Mouse (Mus musculus) MN1 (cell line): ENCODE measurements around the gene Cadm3.
A peak's percentile ranks its signal among the peaks of the same experiment; 100 is the strongest.

Source experiments
- DNase-seq: peaks from one replicate; pipeline ENCODE4 v3.0.0-alpha.2; 2016; ENCODE audit warnings: low spot score

Gene Cadm3

DNA sequence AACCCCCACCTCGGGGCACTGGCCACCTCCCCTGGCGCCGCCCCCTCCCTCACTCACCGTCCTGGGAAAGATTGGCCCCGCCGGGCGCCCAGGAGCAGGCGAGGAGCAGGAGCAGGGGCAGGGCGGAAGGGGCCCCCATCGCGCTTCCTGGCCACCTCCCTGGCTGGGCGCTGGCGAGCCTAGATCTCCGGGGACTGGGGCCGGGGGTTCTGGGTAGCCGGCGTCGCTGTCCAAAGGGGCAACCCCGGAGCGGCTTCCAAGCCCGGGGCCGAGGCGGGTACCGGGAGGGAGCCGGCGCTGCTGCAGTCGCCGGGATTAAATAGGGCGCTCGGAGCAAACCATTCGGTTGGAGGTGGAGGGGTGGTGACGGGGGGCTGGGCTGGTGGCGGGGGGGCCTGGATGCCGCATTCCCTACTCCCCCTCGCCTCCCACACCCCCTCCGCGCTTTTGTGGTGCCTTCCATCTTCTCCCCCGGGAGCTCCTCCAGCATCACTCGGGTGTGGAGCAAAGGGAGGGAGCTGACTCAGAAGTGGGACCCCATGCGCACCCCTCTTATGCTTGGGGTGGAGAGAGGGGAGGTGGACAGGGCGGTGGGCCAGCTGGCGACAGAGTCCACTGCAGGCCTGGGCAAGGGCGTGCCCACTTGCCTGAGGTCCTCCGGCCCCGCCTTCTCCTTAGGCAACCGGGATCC is at the start of gene Cadm3:
Cadm3 (minus strand) TSS at position 340 of the 691 bp plus-strand sequence.
- DNase-seq, result peak; percentile 26

DNA sequence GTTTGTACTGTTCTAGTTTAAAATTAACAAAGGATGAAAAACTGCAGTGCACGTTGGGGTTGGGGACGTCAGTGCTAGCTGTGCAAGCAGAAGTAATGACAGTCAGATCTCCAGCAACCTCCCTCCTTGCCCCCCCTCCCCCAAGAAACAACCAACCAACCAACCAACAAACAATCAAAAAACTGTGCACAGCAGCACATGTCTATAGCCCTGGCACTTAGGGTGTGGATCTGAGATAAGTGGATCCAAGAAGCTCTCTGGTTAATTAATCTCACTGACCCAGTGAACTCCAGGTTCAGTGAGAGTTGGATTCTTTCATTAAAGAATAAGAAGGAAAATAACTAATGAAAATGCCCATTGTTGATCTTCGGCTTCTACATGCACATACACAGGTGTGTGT is 47.1 kb upstream of the Cadm3 start:
- no peak for DNase-seq

DNA sequence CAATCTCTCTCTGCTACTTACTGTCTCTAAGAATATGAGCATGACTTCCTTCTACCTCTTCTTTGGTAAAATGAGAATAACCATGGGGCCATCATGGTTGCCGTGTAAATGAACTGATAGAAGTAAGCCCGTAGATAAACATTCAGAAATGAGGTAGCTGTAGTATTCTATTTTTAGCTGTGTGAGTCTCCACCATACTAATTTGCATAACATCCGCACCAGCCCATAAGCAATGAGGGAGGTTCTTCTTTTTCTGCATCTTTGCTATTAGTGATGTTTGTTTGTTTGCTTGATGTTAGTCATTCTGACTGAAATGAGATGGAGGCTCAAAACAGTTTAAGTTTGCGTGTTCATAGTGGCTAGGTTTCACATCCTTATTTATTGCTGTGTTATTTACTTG is 44.4 kb upstream of the Cadm3 start:
- DNase-seq, result no peak

DNA sequence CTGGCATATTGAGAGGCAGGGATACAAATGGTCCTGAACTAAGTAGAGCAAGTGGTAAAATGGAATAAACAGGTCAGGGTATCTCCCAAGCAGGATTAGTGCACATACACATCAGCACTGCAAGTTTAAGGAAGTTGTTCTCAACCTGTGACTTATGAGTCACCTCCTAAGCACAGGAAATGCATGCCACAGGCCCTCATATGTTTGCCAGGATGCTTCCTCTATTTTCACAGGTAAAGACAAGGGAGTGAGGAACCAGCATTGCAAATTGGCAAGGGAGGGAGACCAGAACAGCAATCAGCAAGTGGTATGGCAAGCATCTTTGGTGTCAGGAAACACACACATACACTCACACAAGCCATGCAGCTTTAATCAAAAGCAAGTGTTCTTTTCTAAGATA is 41.6 kb upstream of the Cadm3 start:
- no peak for DNase-seq

DNA sequence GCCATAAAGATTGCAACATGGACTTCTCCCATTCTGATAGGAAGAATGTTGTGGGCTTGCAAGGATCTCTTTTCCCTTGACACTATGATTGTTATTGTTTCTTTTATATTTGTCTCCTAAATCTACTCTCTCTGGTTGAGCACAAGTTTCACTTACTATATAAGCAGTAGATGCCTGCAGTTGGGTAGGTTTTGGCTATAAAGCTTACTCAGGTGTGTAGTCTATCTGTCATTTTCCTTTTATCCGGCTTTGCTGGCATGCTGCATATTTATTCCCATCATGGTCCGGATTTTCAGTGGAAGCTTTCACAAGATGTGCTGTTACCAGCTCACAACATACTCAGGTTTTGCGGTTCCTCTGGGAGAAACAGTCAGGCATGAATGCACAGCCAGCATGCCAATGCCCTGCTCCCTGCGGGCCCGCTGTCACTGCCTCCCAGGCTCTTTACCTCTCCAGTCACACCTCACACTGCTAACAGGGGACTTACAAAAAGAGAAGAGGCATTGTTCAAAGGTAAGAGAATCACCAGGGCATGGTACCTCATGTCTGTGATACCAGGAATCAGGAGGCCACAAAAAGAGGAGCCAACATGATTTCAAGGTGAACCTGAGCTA is 37.3 kb upstream of the Cadm3 start:
- no peak for DNase-seq

DNA sequence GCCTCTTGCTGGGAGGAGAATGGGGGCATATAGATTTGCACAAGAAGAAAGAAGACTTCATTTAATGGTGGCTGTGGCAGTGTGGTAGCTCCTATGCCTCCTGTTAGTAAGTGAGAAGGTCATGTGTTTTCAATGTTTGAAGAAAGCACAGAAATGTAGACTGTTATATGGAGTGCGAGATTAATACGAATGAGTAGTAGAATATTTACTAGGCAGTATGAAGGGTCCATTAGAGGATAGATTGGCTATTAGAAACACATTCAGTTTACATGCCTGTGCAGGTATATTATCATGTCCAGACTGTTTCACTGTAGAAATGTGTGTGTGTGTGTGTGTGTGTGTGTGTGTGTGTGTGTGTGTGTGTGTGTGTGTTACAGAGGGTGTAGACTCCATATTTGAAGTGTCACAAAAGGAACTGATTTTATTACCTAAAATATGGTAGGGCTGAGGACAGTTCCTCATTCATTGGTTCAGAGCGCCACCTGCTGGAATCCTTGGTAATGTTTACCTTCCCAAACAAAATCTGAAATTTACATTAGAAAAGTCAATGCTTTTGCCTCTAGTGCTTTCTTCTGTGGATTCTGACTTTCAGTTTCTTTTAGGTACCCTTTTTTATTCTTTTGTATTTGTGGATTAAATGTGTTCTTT is 31.0 kb upstream of the Cadm3 start:
- DNase-seq, result peak; percentile 76

DNA sequence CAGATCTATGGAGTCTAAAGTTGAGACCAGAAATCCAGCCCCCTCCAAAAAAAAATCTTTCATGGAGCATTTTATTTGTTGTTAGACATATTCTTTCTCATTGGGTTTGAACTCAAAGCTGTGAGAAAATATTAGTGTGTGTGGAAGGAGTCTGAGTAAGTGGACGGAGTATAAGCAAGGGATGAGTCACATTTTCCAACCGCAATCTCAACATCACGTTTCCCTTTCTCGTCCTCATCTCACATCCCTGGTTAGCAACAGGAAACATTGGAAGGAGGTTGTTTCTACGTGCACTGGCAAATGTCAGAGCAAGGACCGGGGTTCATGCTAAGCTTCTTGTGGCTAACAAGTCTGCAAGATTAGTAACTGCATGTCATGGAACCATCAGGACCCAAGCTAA is 24.3 kb upstream of the Cadm3 start:
- no peak for DNase-seq

DNA sequence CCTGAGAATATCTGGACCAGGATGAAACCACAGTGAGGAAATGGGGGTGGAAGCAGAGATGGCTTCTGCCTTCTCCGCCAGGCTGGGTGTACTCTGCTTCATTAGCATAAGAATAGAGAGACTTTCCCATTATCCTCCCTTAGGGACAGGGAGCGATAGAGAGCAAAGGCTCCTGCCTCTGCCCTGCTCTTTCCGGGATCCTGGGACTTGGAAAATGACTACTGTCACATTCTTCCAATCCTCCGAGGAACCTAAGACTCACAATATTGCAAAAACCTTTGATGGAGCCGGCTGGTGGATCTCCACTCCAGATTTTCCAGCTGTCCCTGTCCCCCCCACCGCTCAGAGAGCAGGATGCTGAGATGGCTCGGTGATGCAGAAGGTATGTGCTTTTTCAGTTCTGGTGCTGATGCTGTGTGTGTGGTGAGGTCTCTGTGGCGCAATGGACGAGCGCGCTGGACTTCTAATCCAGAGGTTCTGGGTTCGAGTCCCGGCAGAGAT is 22.5 kb upstream of the Cadm3 start:
- peak; percentile 89 for DNase-seq

DNA sequence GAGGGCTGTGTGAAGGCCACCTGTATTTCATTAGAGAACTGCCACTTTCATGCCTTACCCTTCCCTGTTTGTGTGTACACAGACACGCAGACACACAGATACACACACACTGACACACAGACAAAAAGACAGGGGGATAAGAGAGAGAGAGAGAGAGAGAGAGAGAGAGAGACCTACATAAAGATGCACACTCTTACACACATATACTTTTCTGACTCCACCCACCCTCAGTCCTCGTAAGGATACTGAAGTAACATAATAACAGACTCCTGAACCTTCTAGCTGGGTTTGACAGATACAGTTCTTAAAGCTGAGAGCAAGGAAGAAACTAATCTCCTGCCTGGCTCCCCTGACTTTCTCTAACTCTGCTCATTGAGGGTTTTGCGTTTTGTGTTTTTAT is 21.9 kb upstream of the Cadm3 start:
- peak; percentile 18 for DNase-seq

DNA sequence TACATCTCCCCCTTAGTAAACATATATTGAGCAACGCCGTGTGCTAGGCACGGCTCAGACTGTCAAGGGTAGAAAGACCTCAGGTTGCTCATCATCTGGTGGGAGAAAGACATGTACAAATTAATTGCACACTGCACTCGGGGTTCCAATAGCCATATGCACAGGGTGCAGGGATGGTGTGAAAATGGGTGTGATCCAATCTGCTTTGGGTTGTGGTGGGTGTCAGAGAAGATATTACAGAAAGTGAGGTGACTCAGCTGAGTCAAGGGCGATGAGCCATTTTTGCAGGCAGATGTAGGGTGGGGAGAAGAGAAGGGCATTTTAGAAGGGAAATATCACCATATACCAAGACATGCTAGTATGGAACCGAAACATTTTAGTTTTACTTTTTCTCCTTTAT is 13.9 kb upstream of the Cadm3 start:
- DNase-seq, result no peak

DNA sequence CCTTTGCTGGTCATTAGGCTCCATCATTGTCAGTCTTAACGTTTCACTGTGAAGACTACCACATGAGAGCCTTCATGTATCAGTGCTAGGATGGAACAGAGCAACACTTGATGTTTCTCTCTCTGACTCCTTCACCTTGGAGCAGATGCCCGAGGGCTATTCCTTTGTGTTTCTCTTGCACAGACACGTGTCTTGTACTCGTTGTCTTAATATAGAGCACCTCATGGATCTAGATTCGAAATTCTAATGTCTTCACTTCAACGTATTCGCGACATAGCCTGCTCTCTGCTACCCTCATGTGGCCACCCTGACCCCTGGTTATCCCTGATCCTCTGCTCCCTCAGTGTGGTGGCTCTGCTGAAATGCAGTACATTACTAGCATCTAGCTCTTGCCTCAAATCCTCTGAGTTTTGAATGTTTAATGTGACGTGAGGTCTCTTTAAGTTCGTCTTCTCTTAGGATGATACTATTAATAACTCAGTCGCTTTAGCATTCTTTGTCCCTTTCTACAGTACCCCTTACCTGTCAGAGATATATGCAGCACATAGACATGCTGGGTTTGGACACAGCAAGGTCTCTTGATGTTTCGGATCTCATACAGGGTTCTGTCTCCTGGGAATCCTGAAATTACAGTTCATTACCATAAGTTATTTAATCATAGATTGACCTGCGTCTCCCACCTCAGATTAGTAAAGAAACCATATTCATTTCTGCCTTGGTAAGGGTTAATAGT is 10.1 kb upstream of the Cadm3 start:
- peak; percentile 73 for DNase-seq

DNA sequence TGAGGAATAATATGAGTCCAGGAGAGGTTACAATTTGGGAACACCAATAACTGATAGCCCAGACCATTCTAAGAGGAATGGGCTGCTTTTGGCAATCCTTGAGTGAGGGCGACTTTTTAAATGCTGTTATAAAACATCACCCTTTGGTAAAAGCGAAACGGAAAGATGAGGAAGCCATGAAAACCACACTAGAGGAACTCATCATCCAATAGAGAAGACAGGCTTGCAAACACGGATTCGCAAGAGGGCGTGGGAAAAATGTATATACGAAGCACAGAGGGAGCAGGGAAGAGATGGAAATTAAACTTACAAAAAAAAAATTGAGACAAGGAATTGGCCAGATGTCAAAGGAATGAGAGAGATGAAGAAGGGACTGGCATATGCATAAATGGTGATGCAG is 6.5 kb upstream of the Cadm3 start:
- no peak for DNase-seq

DNA sequence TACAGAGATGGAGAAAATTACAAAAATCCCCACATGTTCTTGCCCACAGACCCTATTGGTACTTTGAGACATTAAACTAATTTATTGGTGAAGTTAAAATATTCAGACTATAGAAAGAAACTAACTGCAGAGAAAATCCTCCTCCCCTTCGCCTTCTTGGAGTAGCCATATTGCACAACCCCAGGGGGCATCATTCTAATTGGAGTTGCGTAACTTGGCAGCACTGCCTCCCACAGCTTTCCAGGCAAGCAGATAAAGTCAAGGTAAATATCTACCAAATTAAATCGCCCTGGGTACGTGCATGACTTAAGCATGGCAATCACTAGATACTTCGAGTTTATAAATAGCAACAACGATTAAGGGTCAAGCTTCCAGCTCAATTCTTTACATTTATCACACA is 4.1 kb upstream of the Cadm3 start:
- DNase-seq, result no peak

DNA sequence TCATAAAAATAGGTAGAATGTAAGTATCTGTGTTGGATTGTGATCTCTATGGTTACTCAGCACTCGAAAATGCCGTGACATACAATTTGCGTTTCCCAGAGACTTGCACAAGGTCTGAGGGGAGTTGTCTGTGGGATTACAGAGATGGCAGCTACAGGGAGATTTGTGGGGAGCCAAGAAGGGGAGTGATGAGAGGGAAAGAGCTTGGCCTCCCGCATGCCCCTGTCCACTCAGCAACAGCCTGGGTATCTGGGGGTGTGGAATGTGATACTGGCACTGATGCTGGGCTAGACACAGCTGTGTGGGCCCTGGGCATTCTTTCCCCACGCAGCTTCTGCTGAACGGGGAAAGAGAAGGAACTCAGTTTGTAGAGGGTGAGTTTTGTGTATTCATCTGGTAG is 3.0 kb upstream of the Cadm3 start:
- DNase-seq, result no peak

DNA sequence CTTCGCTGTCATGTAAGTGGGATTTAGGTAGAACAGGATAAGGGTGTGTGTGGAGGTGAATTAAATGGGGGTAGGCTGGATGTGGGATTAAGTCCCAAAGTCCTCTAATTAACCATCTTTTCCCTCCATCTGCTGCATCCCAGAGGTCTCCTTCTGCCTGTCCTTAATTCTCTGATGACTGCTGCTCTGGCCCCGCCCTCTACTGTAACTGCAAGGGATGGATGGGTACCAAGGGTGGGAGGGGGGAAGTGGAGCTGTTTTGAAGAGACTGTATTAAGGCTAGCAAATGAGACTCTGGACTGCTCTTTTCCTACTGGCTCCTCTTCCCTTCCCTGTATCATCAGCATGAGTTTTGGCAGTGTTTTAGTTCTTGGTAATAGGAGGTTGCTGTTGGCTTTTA is 2.1 kb upstream of the Cadm3 start:
- DNase-seq, result no peak

DNA sequence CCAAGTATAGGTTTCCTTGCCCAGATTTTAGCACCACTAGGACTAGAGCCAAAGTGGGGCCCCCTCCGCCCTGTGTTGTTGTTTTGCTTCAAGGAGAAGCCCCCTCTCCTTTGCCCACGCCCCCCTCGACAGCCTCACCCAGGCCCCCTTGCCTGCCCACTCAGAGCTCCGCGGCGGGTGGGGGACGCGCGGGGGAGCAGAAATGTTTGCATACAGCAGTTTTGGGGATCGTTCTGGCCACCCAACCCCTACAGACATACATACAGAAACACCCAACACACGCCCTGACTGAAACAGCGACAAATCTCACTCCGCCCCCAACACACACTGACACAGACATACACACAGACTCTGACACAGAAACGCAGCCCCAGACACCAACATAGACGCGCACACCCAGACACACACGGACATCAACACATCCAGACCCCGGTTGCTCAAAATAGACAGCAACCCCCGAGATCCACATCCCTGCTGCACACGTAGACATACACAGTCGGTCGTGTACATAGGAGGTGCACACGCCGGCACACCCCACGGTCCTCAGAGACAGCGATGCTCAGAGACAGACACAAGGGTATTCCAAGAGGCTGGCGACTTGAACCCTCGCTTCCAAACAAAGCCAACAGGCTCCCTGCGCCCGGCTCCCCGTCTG is 667 bp downstream of the Cadm3 start:
- peak; percentile 20 for DNase-seq

DNA sequence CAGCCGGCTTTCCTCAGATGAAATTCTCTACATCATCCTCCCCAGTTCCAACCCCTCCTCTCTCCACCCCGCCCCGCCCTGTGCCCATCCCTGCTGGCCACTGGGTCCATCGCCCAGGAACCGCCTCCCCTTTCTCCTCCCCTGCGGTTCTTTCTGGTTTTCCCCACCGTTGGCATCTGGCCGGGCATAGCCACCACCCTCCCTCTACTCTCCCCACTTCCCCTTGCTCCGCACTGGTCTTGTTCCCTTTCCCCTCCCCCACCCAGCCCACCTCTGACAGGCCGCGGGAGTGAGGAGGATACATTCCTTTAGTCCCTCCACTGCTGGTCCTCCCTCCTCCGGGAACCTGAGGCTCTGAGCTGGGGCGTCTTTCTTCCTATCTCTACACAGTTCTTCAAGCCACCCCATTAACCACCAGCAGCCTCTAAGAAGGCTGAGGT is 1.5 kb downstream of the Cadm3 start:
- peak; percentile 55 for DNase-seq

DNA sequence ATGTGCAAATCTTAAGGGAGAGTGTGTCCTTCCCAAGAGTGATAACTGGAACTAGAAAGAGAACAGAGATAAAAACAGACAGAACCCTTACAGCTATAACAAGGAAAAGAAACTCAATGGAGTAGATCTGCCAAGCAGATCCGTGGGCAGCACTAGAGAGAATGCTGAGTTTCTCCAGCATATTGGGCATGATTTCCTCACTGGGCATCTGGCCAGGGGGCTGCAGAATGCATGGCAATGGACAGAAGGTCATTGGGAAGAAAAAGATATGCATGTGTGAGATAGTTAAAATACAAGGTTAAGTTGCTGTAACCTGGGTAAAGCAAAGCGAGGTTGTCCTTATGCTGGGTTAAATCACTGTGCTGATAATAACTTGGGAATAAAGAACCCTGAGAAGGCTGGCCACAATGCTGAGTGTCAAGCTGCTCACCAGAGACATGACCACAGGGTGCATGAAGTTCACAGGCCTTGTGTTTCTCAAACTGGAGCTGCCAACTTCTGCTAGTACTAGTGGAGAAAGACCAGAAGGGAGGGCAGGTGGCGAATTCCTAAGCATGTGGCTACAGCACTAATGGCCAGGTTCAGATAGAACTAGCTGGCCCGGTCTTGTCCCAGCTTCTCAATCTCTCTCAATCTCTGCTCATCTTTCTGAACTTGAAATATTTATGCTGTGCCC is 3.2 kb downstream of the Cadm3 start:
- DNase-seq, result peak; percentile 14

DNA sequence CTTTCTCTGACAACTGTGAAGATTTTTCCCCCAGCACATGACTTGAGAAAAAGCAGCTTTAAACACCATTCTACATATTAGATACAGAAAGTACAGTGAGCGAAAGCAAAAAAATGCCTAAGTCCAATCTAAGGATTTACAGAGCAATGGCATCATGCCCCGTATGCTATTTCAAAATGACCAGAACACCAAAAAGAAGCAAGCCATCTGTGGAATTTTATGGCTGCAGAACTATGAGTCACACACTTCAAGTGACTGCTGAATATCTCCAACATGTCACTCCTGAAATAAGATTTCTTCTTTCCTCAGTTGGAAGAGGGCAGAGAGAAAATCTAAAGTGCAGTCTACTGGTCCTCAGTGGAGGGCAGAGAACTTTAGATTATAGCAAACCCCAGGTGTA is 4.1 kb downstream of the Cadm3 start:
- peak; percentile 63 for DNase-seq

DNA sequence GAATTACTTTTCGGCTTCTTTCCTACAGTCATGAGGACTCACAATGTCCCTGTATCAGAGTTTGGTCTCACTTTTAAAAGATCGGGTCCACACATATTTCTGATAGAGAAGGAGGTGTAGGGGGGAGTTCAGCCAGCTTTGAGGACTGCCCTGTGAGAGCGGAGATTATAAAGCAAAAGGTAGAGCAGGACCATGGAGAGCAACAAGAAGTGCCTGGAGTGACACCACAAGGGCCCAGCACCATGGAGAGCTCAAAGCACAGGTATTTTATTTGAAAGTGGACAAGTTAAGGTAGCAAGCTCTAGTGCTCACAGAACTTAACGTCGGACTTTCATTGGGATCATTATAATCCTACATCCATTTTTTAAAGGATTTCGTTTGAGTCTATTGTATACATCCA is 5.8 kb downstream of the Cadm3 start:
- no peak for DNase-seq

DNA sequence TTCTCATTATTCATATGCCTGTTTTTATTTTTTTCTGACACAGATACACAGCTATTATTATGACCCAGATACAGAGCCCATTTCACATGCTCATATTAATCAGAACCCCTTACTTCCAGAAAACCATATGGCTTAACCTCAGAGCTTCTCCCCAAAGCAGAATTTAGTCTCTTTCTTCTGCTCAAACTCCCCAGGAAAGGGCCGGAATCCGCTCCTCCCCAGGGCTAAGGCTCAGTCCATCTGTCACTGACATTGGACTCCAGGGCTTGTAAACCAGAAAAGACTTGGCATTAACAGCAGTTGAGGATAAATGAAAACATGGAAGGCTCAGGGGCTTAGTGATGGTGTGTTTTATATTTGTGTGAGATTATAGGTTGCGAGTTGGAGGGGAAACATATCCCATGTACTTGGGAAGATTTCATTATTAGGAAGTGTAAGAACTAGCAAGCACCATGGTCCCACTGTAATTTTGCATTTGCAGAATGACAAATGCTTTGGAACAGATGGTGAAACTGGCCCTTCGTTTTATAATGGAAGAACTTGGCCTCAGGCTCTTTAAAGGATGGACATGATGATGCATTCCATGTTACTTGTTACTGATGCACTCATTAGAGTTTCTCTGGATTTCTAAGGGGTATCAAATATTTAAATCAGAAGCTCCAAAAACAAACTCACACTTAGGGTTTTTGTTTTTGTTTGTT is 7.8 kb downstream of the Cadm3 start:
- no peak for DNase-seq
